Mouse (Mus musculus) thymus, adult 18-20 months (tissue): ENCODE results near the gene Zc3h12a.

Experiments
- DNase-seq, 2 experiments: peaks; one replicate each; pipeline ENCODE4 v3.0.0; 2022; ENCODE audit warnings: mixed read lengths in 2 of 2

Gene Zc3h12a

DNA sequence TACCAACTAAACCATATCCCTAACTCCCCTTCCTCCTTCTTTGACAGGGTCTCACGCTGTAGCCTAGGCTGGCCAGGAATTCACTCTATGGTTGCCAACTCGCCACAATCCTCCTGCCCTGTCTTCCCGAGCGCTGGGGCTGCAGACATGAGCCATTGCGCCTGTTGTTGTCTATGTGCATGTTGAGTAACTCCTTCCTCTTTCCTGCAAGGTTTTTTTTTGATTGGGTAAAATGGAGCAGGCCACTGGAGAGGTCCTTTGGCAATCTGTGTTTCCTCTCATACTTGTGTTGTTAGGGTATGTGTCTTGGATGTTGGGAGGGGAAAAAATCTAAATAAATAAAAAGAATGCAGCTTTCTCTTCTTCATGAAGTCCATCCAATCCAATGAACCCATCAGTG lies 16.6 kb upstream of the Zc3h12a start:
- no peak for DNase-seq

DNA sequence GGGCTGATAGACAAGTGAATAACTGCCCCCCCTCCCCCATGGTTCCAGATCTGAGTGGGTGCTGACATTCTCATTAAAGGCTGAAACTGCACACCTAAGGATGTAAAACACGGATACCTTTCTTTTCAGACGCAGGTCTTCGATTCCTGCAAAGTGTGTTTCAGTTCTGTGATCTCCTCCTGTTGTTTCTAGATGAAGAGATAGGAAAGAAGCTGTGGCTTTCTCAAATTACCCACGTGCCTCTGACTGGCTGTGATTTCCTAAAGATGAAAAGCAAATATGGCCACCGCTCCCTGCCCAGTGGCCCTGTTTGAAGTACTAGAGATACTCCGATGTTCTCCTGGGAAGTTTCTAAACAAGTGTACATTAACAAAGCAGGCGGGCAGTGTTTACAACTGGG lies 10.7 kb upstream of the Zc3h12a start:
- no peak for DNase-seq

DNA sequence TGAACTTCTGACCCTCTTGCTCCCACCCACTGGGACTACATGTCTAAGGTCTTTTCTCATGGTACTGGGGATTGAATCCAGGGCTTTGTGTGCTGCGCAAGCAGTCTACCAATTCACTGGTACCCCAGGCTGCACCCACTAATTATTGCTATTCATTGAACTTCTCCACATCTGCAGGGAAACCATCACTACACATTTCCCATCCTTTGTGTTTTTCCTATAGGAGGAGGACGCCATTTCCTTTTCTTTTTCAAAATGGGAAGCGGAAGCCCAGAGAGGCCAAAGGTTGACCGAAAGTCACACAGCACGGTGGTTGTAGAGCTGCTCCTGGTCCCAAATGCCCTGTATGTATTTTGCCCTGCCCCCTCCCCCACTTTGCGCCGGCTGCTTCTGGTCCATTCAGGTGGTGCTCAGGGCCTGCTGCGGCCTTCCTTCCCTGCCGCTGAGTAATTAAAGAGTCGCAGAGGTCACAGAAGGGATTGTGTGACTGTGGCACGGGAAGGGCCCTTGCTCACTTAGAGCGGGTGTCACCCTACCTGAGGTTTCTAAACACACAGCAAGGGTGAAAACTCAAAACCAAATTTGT lies 8.8 kb upstream of the Zc3h12a start:
- DNase-seq, result no peak

DNA sequence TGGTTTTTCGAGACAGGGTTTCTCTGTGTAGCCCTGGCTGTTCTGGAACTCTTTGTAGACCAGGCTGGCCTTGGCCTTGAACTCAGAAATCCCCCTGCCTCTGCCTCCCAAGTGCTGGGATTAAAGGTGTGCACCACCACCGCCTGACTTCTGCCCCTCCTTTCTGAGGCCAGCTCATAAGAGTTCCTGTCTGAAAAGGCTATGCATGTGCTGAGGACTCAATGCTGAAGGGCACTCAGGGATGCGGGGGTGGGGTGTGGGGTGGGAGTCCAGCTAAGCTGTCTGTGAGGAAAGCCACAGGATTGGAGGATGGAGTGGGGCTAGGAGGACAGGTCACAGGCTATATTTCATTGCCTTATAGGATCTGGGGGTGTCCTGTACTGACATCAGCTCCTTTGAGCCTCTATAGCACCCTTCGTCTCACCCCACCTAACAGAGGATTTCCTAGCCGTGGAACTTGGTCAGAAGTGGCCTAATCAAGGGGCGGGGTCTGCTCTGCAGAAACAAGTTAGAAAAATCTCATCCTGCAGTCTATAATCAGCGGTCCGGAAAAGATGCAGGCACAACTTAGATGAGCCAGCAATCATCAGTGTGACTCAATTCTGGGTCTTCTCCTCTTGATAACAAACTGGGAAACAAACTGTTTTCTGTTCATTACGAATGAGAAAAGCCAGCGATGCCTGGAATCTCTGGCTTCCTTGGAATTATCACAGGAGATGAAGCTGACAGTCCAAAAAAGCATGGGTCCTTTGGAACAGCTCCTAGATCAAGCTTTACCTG lies 7.6 kb upstream of the Zc3h12a start:
- DNase-seq, result no peak

DNA sequence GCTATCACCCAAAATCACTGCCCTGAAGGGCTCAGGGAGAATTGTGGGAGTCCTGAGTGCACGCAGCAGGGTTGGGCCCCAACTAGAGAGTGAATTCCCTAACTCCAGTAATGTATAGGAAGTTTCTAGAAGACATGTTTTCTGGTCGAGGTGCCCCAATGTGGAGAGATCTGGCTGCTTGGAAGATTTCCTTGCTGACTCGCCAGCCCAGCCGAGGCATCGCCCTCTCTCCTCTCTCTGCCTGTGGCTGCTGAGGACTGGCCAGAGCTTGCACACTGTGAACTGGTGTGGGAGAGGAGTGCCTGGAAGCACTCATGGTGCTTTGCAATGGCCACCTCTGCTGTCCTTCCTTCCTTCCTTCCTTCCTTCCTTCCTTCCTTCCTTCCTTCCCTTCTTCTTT lies 7.0 kb upstream of the Zc3h12a start:
- DNase-seq, result no peak

DNA sequence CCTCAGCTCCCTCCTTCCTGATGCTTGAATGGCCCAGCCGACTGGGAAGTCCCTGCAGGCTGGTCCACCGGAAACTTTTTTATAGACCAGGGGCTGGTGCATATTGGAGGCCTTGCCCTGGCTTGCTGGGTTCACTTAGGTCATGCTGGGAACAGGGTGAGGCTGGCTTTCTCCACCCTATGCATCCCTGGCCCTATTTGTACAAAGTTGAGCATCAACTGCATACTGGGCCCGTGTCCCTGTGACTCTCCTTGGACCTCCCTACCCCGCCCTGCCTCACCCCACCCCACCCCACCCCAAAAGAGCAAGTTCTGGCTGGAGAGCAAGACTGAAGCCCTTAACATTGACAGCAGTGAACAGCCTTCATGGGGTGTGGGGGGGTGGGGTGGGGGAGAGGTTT lies 6.6 kb upstream of the Zc3h12a start:
- DNase-seq, result no peak

DNA sequence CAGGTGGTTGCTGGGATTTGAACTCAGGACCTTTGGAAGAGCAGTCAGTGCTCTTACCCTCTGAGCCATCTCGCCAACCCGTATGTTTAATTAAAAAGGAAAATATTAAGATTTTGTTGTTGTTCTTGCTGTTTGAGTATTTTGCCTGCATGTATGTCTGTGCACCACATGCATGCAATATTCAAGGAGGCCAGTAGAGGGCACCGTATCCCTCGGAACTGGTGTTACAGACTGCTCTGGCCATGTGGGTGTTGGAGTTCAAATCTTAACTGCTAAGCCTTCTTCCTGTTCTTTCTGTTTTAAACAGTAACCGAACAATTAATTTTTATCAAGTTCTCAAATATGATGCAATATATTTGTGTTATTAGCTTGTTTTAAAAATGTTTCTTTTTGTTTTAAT lies 4.8 kb upstream of the Zc3h12a start:
- peak in 1 of 2 experiments; percentile 46 for DNase-seq

DNA sequence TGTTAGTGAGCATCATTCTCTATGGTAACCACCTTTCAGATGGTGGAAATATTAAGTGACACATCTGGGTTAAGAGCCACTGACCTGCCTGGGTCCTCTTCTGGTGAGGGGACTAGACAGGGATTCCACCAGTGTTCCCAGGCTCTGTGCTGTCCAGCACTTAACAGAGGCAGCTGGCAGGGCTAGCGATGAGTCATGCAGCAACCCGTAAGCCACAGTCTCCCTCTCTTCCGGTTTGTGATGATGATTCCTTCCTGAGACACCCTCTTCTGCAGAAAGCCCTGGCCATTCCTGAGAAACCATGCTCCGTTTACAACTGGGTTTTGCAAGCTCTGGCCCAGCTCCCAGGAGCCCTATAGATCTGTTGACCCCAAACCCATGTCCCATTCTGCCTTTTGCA lies 3.9 kb upstream of the Zc3h12a start:
- DNase-seq, result no peak

DNA sequence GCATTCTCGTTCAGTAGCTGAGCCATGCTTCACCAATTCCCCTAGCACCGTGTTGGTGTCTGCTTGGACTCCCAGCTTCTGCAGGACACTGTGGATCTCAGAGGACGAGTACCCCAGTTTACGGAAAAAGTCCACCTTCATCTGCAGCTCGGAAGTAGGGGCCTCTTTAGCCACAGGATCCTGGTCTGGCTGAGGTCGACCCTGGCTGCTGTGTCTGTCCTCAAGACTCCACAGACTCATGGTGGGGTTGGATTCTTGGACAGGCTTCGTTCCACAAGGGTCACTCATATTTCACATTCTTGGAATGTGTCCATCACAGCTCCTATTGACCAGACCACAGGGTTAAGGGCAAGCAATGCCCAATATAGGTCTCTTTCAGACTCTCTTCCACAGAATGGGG lies 879 bp downstream of the Zc3h12a start:
- peak in 1 of 2 experiments; percentile 15 for DNase-seq

DNA sequence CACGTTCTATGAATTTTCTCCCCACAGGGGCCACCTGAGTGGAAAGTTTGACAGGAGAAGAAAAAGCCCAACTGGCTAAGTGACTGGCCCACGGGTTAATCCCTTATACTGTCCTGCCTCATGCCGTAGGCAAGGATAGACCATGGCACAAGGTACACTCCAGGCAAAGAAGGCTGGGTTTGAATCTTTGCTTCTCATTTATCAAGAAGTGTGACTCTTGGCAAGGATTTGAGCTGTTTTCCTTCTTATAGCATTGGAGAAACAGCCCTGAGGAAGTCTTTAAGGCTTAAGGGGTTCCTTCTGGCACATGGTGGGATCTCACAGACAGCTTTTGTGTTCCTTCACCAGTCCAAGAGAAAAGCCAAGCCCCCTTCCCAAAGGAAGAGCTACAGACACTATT lies 1.5 kb downstream of the Zc3h12a start:
- DNase-seq, result no peak

DNA sequence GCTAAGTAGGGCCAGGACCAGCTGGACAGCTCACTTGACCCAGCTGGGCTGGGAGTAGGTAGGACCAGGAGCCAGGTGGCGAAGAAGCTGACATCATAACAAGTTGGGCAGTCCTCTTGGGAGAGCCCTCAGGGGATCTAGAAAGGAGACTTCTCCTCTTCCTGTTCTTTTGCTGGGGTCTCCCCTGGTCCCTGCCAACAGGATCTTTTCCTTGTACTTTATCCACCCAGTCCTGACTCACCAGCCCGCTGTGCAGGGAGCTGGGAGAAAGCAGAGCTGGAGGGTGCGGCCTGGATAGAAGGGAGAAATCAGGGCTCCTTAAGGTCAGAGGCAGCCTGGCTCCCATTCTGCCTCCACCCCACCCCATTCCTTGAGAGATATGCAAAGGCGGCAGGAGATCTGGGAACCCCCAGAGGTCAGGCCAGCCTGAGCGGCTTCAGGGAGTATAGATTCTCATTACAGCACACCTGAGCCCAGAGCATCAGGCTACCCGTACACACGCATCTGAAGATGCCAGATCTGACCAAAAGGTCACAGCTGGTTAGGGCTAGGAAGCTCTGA lies 2.2 kb downstream of the Zc3h12a start:
- peak in 1 of 2 experiments; percentile 17 for DNase-seq

DNA sequence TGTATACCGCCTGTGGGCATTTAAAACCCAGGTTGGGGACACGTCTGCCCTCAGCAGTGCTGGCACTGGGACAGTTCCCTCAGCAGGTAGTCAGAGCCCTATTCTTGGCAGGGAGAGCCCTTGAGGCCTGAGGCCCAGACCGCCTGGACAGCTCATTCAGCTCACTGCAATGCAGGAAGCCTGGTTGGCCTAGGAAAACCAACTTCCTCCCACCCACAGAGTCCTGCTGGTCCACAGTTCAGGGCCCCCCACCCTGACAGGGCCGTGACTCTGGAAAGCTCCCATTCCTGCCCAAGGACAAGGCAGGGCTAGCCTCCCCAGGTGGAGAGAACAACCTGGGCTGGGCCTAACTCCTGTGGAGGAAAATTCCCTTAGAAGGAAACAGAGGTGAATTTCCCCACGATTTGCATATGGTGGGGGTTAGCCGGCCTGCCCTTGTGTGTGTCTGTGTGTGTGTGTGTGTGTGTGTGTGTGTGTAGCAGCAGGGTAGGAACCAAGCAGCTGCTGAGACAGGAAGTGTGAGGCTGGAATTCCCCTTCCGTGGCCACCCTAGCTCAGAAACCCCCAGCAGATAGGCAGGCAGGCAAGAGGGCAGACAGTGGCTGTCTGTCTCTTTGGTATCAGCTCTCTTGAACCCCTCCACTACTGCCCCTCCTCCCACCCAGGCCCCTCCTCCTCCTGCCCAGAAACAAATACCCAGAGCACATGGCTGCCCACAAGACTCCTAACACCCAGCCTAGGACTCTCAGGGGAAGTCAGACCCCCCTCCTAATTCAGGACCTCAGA lies 3.0 kb downstream of the Zc3h12a start:
- peak; percentile 56 to 79 for DNase-seq

DNA sequence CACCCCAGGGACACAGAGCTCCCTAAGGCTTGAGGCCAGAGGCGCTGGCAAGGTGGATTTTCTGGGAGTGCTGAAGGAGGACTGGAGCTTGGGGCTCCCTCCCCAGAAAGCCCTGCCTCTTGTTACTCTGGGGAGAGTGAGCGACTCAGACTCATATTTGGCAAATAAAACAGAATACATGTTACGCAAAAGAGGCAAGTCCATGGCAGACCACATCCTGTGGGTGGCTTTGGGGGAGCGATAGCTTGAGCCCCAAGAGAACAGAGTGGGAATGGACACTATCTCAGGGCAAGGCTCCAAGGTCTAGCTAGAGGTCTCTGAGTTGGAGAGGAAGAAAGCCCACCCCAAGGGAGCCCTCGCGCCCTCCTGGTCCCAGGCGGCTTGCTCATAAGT lies 4.4 kb downstream of the Zc3h12a start:
- DNase-seq, result peak in 1 of 2 experiments; percentile 26

DNA sequence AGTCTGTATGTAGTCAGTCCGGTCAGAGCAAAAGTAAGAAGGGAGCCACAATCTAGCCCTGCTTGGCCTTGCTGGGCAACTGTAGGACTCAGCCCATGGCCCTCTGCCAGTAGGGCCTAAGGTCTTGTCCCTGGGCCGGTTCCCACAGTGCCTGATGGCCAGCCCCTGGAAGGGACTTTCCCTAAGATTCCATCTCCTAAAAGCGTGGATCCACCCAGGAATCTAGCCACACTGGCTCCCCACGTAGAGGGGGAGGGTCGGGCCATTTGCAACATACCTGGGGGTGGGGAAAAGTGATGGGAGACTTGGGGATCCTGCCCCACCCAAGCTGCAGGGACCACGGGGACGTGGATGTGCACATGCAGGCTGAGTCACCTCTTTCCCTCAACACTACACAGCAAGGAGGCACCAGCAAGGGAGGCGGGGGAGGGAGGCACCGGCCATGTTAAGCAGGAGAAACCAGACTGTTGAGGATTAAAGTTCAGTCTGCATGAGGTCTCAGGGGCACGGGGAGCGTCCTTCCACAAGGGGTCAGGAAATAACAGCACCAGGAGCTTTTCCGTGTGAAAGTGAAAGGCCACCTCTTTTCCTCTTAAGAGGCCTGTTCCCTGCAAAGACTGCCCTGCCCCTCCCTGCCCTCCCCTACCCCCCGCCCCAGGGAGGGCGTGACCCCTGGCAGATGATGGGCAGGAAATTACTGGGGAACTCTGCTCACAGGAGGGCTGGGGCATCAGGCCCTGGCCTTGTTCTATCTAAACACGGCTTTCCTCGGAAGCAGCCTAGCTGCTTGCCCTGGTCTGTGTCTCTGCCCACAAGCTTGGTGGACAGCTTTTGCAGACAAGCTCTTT lies 5.0 kb downstream of the Zc3h12a start:
- peak; percentile 41 to 50 for DNase-seq

DNA sequence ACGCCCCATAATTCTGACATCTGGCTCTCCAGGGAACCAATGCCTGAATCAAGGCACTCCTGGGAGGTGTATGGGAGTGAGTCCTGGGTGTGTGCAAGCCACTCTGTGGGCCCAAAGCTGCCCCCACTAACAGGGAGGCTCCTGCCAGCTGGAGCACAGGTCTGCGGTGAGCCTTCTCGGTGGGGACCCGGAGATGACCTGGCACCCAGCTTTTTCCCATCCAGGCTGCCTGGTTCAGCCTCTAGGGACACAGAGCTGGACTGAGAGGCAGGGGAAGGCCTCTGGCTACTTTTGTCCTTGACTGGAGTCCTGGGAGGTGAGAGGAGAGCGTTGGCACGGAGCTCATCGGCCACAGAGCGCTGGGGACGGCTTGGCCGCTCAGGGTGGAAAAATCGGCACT lies 7.9 kb downstream of the Zc3h12a start:
- peak in 1 of 2 experiments; percentile 11 for DNase-seq

DNA sequence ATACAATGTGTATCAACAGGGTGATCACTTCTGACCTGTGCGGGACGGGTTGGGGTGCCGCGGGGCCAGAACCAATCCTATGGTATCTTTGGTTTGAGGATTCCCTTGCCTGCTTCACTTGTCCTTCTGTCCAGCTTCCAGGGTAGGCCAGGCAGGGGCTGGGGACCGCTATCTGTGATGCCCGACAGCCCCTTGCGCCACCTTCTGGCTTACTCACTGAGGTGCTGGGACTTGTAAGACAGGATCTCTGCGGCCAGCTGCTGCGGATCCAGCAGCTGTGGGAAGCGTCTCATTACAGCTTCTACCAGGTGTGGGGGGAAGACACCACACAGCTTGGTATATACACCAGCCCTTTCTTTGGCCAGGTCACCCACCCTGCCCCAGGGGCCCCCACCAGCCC lies 8.6 kb downstream of the Zc3h12a start:
- peak in 1 of 2 experiments; percentile 25 for DNase-seq

DNA sequence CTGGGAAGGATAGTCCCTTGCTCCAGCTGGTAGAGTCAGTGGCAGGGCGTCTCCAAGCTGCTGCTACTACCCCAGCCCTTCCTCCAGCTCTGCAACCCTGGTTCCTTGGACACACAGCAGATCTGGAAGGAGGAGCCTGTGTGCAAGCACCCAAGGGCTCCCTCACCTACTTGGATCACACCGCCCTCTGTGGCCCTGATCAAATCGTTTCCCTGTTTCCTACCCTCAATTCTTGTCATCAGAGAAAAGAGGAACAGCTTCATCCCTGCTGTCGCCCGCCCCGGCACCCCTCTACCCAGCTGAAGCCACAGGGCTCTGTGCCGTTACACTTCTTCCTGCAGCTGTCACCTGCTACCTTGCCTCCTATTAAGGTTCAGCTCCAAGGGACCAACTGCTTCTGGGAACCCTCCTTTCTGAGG lies 9.7 kb downstream of the Zc3h12a start:
- peak; percentile 56 to 68 for DNase-seq

DNA sequence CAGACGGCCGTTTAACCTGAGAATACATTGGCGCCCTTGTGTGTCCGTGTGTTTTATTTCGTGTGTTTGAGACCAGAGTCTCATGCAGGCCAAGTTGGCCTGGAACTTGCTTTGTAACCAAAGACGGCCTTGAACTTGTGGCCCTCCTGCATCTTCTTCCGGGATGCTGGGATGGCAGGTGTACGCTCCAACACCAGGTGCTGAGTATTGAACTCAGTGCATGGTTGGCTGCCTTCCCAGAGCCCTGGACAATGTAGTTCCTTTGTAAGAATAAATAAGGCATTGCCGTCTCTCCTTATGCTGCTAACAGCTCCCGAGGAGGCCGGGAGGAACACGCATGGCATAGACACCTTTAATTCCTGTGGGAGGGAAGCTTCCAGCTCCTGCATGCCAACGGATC lies 10.7 kb downstream of the Zc3h12a start:
- peak in 1 of 2 experiments; percentile 12 for DNase-seq

DNA sequence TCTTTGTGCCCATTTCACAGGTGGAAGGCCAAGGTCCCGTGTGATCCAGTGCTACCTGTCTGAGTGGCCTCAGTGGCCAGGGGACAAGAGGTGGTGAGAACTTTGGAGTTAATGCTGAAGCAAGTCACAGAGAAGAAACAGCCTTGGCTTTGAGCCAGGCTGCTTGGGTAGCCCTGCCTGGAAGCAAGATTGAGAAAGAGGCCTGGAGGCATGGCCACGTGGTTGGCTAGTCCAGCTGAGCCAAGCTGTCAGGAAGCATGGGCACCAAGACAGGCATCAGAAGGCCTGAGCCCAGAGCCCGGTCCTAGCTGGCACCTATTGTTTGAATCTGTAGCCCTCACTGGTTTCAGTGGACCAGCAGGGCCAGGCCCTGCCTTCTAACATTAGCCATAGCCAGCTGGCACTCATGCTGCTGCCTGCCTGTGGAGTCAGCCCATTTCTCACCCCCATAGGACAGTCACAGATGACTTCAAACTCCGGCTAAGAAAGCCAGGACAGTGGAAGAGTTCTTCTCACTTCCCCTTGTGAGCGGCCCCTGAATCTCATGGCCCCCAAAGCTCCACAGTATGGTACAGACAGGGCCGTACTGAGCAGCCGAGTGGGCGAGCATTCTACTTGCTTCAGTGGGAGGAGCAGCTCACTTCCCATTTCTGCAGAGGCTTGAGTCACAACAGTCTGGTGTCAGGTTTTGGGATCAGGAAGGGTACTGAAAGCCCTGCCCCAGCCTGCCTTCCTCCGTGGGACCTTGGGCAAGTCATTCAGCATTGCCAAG lies 11.4 kb downstream of the Zc3h12a start:
- peak in 1 of 2 experiments; percentile 30 for DNase-seq

DNA sequence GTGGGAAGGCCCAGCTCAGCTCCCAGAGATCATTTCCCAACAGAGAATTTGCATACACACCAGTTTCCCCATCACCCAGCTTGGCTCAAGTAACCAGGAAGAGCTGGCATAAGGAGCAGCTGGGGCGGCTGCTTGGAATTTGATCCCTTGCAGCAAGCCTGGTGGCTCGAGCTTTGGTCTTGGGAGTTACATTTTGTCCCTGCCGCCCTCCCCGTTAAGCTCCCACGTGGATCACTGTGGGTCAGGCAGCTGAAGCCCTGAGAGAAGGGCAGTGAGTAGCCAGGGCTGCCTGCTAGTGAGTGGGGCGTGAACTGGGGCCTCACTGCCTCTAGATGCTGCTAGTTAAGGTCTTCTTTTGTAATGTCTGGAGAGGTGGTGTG lies 11.9 kb downstream of the Zc3h12a start:
- DNase-seq, result peak in 1 of 2 experiments; percentile 23

DNA sequence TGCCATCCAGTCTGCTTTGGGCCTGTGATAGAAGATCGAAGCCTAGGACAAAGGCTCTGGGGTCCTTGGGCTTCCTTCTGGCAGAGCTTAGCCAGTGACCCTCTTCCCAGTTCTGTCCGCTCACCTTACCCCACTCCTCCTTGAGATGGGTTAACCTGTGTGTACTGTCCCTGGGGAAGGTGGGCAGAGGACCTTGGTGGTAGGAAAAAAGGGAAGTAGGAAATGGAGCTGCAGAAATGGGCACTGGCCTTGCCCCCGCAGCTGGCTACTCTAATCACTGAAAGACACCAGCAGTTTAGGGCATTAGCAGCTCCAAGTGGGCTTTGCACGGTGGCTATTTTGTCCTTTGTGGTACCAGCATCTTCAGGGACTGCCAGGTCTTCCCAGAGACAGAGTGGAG lies 12.6 kb downstream of the Zc3h12a start:
- no peak for DNase-seq

DNA sequence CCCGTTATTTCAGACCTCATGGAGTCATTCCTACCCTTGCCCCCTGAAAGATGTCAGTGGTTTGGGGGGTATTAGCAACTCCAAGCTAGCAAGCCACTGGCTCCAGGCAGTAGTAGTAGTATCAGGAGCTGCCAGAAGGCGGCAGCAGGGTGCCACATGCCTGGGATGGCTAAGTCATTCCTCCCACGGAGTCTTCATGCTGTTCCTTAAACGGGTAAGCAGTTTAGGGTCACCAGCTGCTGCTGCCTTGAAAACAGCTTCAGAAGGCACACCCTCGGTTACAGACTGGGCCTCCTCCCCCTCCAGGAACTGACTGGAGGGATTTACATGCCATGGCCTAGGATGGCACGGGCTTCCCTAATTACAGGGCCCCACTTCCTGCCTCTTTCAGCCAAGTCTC lies 13.0 kb downstream of the Zc3h12a start:
- peak; percentile 65 to 66 for DNase-seq
